Mouse (Mus musculus): ENCODE measurements around the gene Sh3bp2. TPM values are rescaled to one million over a fixed set of nuclear protein-coding genes. Genes with fewer than 3 reads are reported as not detected.

Sh3bp2 gene
- polyA plus RNA-seq, 1 experiment: 3.2 TPM

DNA sequence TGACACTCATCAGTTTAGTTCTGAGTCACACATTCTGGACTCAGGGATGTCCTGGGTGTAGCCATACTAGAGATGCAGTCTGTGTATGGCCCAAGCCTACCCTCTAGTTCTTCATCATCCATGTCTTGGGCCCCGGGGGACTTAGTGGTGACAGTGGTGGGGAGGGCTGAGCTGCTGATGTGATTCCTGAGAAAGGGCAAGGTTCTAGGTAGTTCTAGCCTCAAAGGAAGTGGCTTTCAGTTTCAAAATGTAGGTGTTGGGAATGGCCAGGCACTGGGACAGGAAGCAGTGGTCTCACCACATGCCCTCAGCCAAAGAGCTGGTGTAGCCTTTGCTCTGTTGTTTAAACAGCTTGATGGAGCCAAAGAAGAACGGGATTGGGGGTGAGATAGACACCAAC is 13.5 kb downstream of the Sh3bp2 start:
- TF ChIP-seq GATA1 (IDR thresholded peaks at IDR 0.05; ENCODE audit: low read length): no peak

DNA sequence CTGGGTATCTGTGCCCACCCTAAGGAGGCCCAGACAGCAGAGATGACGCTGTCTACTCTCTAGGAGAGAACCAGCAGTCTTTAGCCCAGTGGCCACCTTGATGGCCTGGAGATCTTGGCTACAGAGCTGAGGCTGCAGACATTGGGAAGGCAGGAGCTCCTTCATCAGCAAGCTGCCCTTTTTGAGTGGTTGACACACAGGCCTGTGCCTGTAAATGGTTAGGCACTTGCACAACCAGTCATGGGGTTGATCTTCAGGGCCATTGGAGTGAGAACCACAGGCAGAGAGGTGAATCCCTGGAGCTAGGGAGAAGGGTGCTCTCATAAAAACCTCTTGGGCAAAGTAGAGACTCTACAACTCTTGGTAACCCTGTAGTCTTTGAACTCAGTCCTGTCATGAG is 16.5 kb downstream of the Sh3bp2 start:
- no peak for TF ChIP-seq GATA1 (IDR thresholded peaks at IDR 0.05; ENCODE audit: low read length)

DNA sequence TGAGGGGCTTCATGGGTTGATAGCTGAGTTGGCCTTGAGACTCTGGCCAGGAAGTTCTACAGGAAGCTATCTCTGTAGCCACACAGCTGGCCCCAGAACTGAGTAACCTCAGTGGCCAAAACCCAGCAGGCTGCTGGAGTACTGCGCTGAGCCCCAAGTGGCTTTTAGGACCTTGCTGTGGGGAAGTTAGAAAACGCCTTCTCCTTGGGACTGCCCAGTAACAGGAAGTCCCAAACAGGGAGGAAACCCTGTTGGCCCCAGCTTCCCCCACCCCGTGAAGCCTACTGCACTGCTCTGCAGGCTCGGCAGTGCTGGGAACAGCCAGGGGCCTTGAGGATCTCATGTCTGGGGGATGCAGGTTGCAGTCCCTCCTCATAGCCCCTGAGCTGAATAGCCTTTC is 17.5 kb downstream of the Sh3bp2 start:
- TF ChIP-seq GATA1 (IDR thresholded peaks at IDR 0.05; ENCODE audit: low read length): no peak

DNA sequence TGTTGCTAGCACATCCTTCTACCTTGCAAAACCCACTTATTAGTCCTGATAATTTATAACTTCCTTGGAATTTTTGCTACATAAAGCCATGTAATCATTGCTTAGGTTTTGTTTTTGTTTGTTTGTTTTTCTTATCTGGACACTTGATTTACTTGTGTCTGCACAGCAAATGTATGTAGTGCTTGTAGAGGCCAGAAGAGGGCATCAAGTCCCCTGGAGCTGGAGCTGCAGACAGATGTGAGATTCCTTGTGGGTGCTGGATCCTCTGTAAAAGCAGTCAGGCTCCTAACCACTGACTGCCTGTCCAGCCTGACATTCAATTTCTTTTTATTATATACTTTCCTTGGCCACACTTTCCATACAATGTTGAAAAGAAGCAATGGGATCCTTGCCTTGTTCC is 21.8 kb downstream of the Sh3bp2 start:
- no peak for TF ChIP-seq GATA1 (IDR thresholded peaks at IDR 0.05; ENCODE audit: low read length)

DNA sequence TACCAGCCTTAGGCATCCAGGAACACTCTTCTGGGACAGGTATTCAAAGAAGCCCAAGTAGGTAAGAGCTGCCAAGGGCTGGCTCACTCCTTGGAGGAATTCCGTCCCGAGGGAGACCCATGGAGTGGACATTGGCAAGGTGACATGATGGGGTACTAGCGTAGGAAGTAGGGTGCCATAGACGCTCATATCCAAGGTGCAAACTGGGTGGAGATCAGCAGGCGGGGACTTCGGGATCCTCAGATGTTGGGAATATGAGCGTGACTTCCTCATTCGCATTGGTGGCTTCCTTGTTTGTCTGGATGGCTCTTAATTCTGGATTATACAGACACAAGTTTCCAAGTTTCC is 23.5 kb downstream of the Sh3bp2 start:
- TF ChIP-seq GATA1 (IDR thresholded peaks at IDR 0.05; ENCODE audit: low read length): no peak

DNA sequence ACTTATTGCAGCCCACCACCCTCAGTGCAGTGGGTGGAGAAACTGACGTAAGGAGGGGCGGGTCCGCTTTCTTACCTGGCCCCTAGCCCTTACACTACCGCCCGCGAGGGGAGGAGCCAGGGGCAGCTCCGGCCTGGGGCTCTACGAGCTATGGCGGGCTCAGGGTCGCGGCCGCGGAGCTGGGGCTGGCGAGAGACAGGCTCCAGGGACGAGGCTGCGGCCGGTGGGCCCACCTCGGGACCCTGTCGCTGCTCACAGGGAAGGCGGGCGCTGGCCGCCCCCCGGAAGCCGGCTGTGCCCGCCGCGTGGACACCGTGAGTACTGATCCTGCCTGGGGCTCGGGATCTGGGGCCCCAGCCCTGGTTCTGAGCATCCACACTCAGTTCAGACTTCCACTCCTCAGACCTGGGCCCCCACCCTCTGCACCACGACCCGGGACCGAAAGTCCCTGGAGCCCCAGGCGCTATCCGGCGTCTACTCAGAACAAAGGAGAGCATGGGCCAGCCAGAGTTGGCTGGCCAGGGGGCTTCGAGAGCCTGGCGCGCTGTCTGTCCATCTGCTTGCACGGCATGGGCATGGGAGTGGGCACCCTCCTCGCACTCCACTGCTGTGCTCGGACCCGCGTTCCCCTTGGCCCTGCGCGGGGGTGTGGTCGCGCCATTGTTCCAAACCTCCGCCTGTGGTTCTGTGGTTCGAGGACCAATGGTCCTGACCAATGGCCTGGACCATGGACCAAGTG is 24.0 kb downstream of the Sh3bp2 start:
- no peak for TF ChIP-seq GATA1 (IDR thresholded peaks at IDR 0.05; ENCODE audit: low read length)

DNA sequence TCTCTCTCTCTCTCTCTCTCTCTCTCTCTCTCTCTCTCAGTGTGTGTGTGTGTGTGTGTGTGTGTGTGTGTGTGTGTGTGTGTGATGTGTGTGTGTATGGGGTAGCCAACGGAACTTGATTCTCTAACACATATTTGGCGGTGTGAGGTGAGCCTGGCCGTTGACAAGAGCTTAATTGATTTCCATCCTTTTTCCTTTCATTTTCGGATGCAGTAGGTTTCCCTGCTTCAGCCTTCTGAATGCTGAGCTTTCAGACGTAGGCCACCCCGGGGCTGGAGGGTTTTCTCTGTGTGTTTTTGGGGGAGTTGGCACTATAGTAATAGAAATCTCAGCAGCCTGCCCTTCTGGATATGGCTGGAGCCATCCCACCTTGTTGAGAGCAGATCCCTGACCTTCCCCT is 24.6 kb downstream of the Sh3bp2 start:
- TF ChIP-seq GATA1 (IDR thresholded peaks at IDR 0.05; ENCODE audit: low read length): no peak

DNA sequence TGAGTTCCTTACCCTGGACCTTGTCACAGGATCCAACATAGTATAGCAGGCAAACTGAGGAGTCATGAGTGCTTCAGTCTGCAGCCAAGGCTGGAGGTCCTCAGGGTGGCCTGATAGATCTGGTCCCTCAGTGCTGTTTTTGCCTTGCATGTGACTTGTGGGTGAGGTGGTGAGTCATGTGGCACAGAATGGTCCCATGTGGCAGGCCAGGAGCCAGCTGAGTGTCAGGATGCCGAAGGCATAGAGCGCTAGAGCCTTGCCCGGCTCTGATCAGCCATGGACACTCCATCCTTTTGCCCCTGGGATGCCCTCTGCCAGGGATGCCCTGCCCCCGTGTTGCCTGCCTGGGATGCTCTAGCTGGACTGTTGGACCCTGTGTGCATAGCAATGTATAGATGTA is 26.2 kb downstream of the Sh3bp2 start:
- no peak for TF ChIP-seq GATA1 (IDR thresholded peaks at IDR 0.05; ENCODE audit: low read length)

DNA sequence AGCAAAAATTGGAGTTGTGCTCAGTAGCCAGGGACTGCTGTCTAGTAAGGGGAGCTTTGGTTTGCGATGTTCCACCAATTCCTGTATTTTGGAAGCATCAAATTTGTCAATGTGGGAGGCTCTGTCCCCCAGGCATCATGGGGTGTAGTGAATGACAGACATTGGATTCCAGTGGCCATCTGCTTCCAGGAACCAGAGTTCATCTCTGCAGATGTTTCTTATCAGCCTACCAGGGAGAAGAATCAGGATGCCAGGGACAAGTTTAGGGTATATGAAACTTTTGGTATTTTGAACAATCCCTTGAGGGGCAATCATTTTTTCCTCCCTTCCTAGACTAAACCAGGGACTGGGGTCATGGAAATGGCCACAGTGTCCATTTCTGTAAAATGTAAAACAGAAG is 38.2 kb downstream of the Sh3bp2 start:
- no peak for TF ChIP-seq GATA1 (IDR thresholded peaks at IDR 0.05; ENCODE audit: low read length)

DNA sequence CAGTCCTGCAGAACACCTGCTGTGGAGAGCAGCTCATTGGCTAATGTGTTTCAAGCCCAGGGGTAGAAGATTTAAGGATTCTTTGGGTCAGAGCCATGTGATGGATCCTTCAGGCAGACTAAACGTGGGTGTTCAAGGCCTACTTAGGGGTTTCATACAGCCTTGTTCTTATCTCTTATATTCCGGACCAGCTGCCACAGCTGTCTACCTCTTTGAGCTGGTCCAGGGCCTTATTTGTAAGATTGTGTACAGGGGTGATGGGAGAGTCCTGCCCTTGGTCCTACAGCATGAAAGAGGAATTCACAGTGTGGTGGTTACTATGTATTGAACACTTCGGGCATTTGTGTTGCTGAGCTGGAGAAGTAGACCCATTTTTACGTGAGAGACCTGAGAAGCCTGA is 38.7 kb downstream of the Sh3bp2 start:
- no peak for TF ChIP-seq GATA1 (IDR thresholded peaks at IDR 0.05; ENCODE audit: low read length)

DNA sequence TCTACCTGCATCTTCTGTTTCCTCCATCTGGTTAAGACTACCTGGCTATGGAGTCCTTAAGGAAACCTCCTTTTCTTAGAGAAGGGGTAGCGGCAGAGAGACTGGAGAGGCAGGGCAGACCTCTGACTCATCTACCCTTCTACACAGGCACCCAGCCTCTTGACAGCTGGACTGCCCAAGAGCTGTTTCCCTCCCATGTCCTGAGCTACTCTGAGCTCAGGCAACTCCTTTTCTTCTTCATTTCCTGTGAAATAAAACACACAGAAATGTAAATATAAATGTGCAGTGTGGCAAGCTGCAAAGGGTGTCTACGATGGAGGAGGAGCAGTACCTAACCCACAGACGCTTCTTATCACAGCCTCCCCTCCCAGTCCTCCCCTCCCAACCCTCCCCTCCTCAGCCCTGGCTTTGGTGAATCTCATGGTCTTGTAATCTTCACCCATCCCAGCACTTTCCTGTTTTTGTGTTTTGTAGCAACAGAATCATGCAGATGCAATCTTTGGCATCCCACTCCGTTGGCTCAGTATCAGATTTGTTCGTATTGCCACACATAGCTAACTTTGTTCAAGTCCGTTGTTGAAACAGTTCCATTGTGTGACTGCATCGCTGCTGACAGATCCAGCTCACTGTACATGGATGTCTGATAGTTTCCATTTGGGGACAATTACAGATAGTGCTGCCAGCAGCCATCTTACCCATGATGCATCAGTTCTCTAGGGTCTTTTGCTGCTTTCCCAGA is 40.1 kb downstream of the Sh3bp2 start:
- TF ChIP-seq GATA1 (IDR thresholded peaks at IDR 0.05; ENCODE audit: low read length): no peak

DNA sequence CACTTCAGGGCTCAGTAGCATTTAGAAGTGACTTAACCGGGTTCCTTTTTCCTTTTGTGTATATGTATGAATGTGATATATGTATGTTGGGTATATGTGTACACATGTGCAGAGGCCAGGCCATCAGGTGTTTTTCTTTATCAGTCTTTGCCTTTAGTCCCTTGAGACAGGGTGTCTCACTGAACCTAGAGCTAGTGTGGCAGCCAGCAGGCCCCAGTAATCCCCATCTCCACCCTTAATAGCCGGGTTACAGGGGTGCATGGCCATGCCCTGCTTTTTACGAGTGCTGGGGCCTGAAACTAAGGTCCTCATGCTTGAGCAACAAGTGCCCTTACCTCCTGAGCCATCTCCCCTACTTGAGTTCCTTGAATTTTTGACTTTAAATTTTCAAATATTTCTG is 45.9 kb downstream of the Sh3bp2 start:
- TF ChIP-seq GATA1 (IDR thresholded peaks at IDR 0.05; ENCODE audit: low read length): no peak

DNA sequence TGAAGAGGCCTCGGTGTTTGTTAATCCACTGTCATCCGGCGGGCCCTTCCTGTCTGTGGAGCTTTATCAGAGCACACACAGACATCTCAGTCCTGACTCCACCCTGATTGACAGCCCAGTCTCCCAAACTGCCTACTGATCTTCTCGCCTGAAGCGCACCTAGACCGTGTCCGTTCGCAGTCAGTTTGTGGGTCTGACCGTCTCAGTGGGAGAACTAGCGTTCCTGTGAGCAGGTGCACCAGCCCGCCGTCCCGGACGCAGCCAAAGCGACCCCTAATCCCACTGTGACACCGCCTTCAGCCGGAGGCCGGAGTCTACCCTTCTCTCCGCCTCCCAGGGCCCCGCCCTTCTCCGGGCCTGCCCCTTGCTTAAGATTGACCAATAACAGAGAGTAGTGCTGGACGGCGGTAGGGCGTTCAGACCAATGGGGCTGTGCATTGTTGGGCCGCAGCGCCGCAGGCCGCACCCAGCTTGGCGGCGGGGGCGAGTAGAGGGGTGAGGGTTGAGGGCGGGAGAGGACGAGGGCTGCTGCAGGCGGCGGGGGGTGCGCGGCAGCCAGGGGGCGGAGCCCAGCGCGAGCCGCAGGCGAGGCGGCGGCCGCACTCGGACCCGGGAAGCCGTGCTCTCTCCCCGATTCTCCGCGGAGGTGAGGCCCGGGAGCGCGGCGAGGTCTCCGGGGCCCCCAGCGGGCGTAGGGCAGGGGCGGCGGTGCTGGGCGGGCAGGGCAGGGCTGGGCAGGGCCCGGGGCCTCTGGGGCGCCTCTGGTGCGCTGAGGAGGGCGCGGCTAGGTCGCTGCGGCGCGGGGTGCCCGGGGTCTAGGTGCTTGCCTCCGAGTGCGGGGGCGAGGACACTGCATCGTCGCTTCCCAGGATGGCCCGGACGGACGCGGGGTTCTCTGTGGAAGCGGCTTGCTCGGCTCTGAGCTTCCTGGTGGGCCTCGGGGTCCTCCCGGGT is 47.9 kb downstream of the Sh3bp2 start, which contains the start of gene Add1:
Gene Add1 (plus strand): TSS at position 397 of the 954 bp plus-strand sequence.
- peak; percentile 40 for TF ChIP-seq GATA1 (IDR thresholded peaks at IDR 0.05; ENCODE audit: low read length)

DNA sequence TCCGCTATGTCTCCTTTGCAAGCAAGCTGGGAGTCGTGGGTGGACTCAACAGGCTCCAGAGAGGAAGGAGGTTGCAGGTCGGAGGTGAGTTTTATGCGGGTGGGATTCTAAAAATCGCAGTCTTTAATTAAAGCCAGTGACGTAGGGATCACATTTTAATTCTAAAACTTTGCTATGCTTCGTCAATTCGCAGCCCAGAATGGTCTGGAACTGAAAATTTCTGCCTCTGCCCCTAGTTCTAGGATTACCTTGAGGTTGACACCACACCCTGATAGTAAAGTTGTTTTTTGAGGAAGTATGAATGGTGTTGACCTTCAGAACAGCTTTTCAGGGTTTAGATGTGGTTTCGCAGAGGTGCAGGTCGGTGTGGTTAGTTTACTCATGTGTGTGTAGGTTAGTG is 49.1 kb downstream of the Sh3bp2 start:
- TF ChIP-seq GATA1 (IDR thresholded peaks at IDR 0.05; ENCODE audit: low read length): no peak

DNA sequence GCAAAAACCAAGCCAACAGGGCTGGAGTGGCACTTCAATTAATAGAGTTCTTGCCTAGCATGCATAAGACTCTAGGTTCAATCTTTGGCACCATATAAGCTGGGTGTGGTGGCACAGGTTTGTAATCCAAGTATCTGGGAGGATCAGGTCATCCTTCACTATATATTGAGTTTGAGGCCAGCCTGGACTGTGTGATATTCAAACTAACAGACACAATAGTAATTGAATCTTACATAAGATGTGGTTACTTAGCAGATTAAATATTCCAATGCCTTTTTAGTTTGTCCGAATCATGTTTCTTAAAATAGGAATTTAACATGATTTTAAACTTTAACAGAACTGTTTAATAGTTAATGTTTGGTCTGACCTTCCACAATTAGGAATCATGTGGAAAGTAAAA is 50.6 kb downstream of the Sh3bp2 start:
- no peak for TF ChIP-seq GATA1 (IDR thresholded peaks at IDR 0.05; ENCODE audit: low read length)

Data from G1E-ER4 (cell line).